Mouse (Mus musculus): ENCODE measurements at regions not wholly inside any gene's neighbourhood (a gene's known extent, or its start where the extent isn't known, plus 50 kb on each side); places are given as distances from the start of the nearest gene placed in this dataset.

DNA sequence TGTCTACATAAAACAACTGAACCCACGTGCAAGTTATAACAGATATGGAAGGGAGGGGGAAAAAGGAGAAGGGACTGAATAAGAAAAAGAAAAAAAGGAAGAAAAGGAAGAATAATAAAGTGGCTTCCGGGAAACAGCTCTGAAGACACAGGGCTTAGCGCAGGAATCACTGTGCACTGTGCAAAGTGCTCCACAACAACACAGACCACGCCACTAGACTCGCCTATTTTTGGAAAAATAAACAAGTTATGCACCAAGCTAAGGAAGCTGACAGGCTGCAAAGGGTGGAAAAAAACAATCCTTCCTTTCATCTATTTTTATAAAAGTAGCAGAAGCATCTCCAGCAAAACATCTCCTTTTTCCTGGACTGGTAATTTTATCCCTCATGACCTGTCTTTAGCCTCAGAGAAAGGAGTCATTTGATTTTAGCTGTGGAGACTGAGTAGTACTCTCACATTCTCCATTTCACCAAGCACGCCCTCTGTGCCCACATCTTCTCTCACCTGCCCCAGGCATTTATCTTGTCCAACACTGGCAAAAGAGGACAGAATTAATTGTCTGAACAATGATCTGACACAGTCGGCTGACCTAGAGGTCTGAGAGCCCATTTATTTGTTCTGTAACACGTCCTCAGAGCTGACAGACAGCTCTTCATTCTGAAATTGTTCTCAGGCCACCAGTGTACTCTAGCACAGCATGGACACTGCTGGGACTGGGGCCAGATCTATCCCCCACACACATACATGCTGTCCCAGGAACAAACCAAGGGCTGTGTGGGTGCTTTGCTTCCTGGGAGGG lies 60.4 kb upstream of the Hddc2 start:
- Histone ChIP-seq H3K4me3 (ENCODE audit: low read depth, low read length) (no peak overlapping the region), H3K9me3 (ENCODE audit: control insufficient read depth, low read length) (no peaks in the 10 kb centered on the region), H3K27ac (ENCODE audit: low read depth, low read length) (no peak overlapping the region), H3K36me3 (ENCODE audit: control insufficient read depth, insufficient read depth, low read length) (no peaks in the 10 kb centered on the region), H3K4me1 (replicated peaks; ENCODE audit: control insufficient read depth, insufficient read depth, low read length) (no peaks in the 10 kb centered on the region), H3K4me2 (replicated peaks; ENCODE audit: low read depth, low read length) (no peak overlapping the region), H3K27me3 (ENCODE audit: control insufficient read depth, insufficient read depth, low read length) (no peaks in the 10 kb centered on the region), H3K9ac (ENCODE audit: low read depth, low read length) (no peak overlapping the region)
- ATAC-seq (ENCODE audit: low FRiP score) = peak; percentile 14; the same call in 1 of the 2 replicates
- 59% methylated on average over 8 of the region's 8 CpGs for WGBS
- no peak for DNase-seq (ENCODE audit: low spot score)

DNA sequence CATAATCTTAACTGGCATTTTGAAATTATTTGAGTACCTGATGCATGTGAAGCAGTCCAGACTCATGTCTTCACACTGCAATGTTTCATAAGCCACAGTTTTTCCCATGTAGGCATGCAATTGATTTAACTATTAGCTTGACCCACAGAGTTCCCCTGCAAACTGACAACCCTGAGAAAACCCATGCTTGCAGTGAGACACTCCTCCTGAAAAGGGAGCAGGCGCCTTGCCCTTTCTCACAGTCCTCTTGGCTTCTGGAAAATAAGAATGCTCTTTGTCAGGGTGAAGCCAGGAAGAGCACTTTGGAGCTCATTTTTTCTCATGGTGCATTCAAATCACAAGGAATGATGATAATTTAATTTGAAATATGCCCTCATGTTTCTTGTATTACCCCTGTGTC lies 56.2 kb upstream of the Hddc2 start:
- Histone ChIP-seq H3K27ac (ENCODE audit: low read depth, low read length) (no peak overlapping the region), H3K36me3 (ENCODE audit: control insufficient read depth, insufficient read depth, low read length) (no peaks in the 10 kb centered on the region), H3K9me3 (ENCODE audit: control insufficient read depth, low read length) (no peaks in the 10 kb centered on the region), H3K9ac (ENCODE audit: low read depth, low read length) (no peak overlapping the region), H3K27me3 (ENCODE audit: control insufficient read depth, insufficient read depth, low read length) (no peaks in the 10 kb centered on the region), H3K4me3 (ENCODE audit: low read depth, low read length) (no peak overlapping the region), H3K4me2 (replicated peaks; ENCODE audit: low read depth, low read length) (no peak overlapping the region), H3K4me1 (replicated peaks; ENCODE audit: control insufficient read depth, insufficient read depth, low read length) (no peaks in the 10 kb centered on the region)
- ATAC-seq (ENCODE audit: low FRiP score) = no peak
- no peak for DNase-seq (ENCODE audit: low spot score)
- WGBS = 70% methylated on average over 1 of the region's 1 CpGs

DNA sequence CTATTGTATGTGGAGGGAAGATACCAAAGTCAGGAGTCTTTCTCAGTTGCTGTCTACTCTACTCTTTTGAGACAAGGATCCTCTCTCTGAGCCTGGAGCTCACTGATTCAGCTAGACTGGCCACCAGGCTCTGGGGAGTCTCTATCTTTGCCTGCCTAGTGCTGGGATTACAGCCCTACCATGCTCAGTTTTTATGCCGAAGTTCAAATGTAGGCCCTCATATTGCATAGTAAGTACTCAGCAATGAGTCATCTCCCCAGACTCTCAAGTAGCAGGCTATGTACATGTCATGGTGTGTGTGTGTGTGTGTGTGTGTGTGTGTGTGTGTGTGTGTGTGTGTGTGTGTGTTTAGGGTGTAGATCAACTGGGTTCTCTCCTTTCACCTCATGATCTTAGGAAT lies 55.6 kb upstream of the Hddc2 start:
- no peak overlapping the region for H3K27ac ChIP-seq (ENCODE audit: low read depth, low read length)
- H3K36me3 ChIP-seq (ENCODE audit: control insufficient read depth, insufficient read depth, low read length) = no peaks in the 10 kb centered on the region
- no peak overlapping the region for H3K4me3 ChIP-seq (ENCODE audit: low read depth, low read length)
- no peaks in the 10 kb centered on the region for H3K9me3 ChIP-seq (ENCODE audit: control insufficient read depth, low read length)
- ATAC-seq (ENCODE audit: low FRiP score) = no peak
- H3K4me1 ChIP-seq (replicated peaks; ENCODE audit: control insufficient read depth, insufficient read depth, low read length) = no peaks in the 10 kb centered on the region
- H3K9ac ChIP-seq (ENCODE audit: low read depth, low read length) = no peak overlapping the region
- 74% methylated on average over 1 of the region's 1 CpGs for WGBS
- no peaks in the 10 kb centered on the region for H3K27me3 ChIP-seq (ENCODE audit: control insufficient read depth, insufficient read depth, low read length)
- no peak for DNase-seq (ENCODE audit: low spot score)
- H3K4me2 ChIP-seq (replicated peaks; ENCODE audit: low read depth, low read length) = no peak overlapping the region

DNA sequence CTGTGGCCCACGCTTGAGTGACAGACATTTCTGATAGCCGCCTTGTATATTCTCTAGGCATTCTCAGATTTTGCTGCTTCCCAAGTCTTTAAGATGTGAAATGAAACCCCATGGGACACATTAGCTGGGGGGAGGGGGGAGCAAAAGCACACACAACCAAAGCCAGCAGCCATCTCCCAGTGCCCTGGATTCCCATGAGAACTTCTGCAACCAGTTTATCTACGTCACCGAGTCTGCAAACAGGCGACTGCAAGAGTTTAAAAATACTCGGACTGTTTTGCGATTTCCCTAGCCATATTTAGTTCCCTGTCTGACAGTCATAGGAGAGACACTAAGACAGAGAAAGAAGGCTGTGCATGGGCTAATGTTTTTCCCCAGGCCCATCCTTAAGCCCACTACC lies 52.3 kb upstream of the Hddc2 start:
- Histone ChIP-seq H3K27ac (ENCODE audit: low read depth, low read length) (no peak overlapping the region), H3K9me3 (ENCODE audit: control insufficient read depth, low read length) (no peaks in the 10 kb centered on the region), H3K36me3 (ENCODE audit: control insufficient read depth, insufficient read depth, low read length) (no peaks in the 10 kb centered on the region), H3K9ac (ENCODE audit: low read depth, low read length) (no peak overlapping the region), H3K4me3 (ENCODE audit: low read depth, low read length) (no peak overlapping the region), H3K27me3 (ENCODE audit: control insufficient read depth, insufficient read depth, low read length) (no peaks in the 10 kb centered on the region), H3K4me1 (replicated peaks; ENCODE audit: control insufficient read depth, insufficient read depth, low read length) (no peaks in the 10 kb centered on the region), H3K4me2 (replicated peaks; ENCODE audit: low read depth, low read length) (no peak overlapping the region)
- no peak for ATAC-seq (ENCODE audit: low FRiP score)
- WGBS = 81% methylated on average over 7 of the region's 7 CpGs
- no peak for DNase-seq (ENCODE audit: low spot score)
